Mouse (Mus musculus) duodenum, adult 2 months (tissue): ENCODE data around the gene Gm9817. TPM values are rescaled to one million over a fixed set of nuclear protein-coding genes. Genes with fewer than 3 reads are reported as not detected.

Experiments
- polyA plus RNA-seq: library from polyadenylated mRNA; depleted of rRNA; stranded (reverse); fragments of >200 nt; gene quantifications from 2 replicates; pipeline ENCODE4 v1.2.3, GENCODE M21; 2012; ENCODE audit warnings: low replicate concordance; rRNA removed

The Gm9817 gene
- 0.11 and 0.20 TPM in 2 replicates for polyA plus RNA-seq

GRCm38 (mm10) chr13:45078392-45078791 lies at the start of gene Gm9817:
Gm9817 (plus strand) TSS chr13:45078692.

Other genes with a start within 250 kb of the Gm9817 start
- 21.9 and 28.2 TPM in 2 replicates for gene Dtnbp1, start 76.5 kb upstream of the Gm9817 start, polyA plus RNA-seq